Mouse (Mus musculus) CH12.LX (cell line): Measurements from ENCODE around the gene Aip.

Experiments used
- CTCF ChIP-seq, 2 experiments: IDR thresholded peaks in 1 of 2; conservative IDR thresholded peaks in 1 of 2; 2 replicates each; pipeline ENCODE4 v1.5.1; 2011 to 2012; ENCODE audit warnings: low read depth in 2 of 2, low read length in 2 of 2, improper control_type of control experiment in 1 of 2, inconsistent platforms in 1 of 2, mild to moderate bottlenecking in 1 of 2, moderate library complexity in 1 of 2
- E2F4 ChIP-seq: IDR thresholded peaks from 2 replicates; pipeline ENCODE4 v1.6.1; 2011; ENCODE audit warnings: low read depth, low read length, improper control_type of control experiment; ENCODE audit not compliant: insufficient replicate concordance
- EP300 ChIP-seq: IDR thresholded peaks from 2 replicates; pipeline ENCODE4 v1.6.1; 2011; ENCODE audit warnings: low read length, improper control_type of control experiment
- JUND ChIP-seq: conservative IDR thresholded peaks from 2 replicates; pipeline ENCODE4 v1.6.1; 2011; ENCODE audit warnings: low read depth, low read length, improper control_type of control experiment
- MAX ChIP-seq: IDR thresholded peaks from 2 replicates; pipeline ENCODE4 v1.6.1; 2011; ENCODE audit warnings: low read length, improper control_type of control experiment
- MAZ ChIP-seq: IDR thresholded peaks from 2 replicates; pipeline ENCODE4 v1.6.1; 2012; ENCODE audit warnings: low read depth, mild to moderate bottlenecking, inconsistent platforms, low read length, improper control_type of control experiment, moderate library complexity
- POLR2A ChIP-seq: IDR thresholded peaks from 2 replicates; pipeline ENCODE4 v1.6.1; 2011; ENCODE audit warnings: low read depth, mild to moderate bottlenecking, improper control_type of control experiment, low read length
- UBTF ChIP-seq: IDR thresholded peaks from 2 replicates; pipeline ENCODE4 v1.6.1; 2012; ENCODE audit warnings: low read depth, mild to moderate bottlenecking, inconsistent platforms, low read length, improper control_type of control experiment, moderate library complexity
- USF2 ChIP-seq: conservative IDR thresholded peaks from 2 replicates; pipeline ENCODE4 v1.6.1; 2011; ENCODE audit warnings: low read depth, low read length, improper control_type of control experiment
- ZNF384 ChIP-seq: IDR thresholded peaks from 2 replicates; pipeline ENCODE4 v1.6.1; 2012; ENCODE audit warnings: low read depth, low read length, improper control_type of control experiment, inconsistent platforms

DNA sequence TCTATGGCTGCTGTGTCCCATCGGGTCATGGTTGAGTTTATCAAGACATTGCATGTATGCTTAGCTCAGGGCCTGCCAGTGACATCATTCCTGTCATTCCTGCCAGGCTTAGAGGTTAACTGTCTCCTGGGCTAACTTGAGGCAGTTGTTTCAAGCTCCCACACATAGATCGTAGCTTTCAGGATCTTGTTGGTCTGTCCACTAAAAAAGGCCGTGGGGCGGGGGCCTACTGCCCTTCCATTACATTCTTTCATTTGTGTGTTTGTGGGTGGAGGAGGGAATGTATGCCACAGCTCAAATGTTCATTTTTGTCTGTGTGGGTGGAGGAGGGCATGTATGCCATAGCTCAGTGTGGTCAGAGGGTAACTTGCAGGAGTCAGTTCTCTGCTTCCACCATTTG, 4.4 kb upstream of the Aip start:
- TF ChIP-seq MAX (no peak), USF2 (no peak), JUND (no peak), UBTF (no peak), CTCF (conservative IDR thresholded peaks at IDR 0.05 in 1 of 2, IDR thresholded peaks at IDR 0.05 in 1 of 2; ENCODE audit: low read depth in 2 of 2, low read length in 2 of 2) (no peak), MAZ (no peak), ZNF384 (no peak), EP300 (no peak), POLR2A (no peak), E2F4 (no peak)
